Mouse (Mus musculus) forebrain, embryonic 10.5 days (tissue): ENCODE results near the gene Lsr. TPM values are rescaled to one million over a fixed set of nuclear protein-coding genes. Genes with fewer than 3 reads are reported as not detected.

Source experiments
- DNase-seq: peaks from one replicate; pipeline ENCODE4 v3.0.0-alpha.2; 2017; ENCODE audit warnings: low spot score; ENCODE audit errors: extremely low spot score
- H3K27ac ChIP-seq: fragments of 300-500 bp; sonication (generic); 2 replicates; pipeline ENCODE4 v1.5.1; 2016; ENCODE audit warnings: mild to moderate bottlenecking
- H3K27me3 ChIP-seq: fragments of 300-500 bp; sonication (generic); 2 replicates; pipeline ENCODE4 v1.6.1; 2016; ENCODE audit warnings: mild to moderate bottlenecking; ENCODE audit not compliant: poor library complexity, severe bottlenecking
- H3K36me3 ChIP-seq: fragments of 300-500 bp; sonication (generic); replicated peaks from 2 replicates; pipeline ENCODE4 v1.6.1; 2016; ENCODE audit warnings: mild to moderate bottlenecking, moderate library complexity
- H3K4me1 ChIP-seq: fragments of 300-500 bp; sonication (generic); 2 replicates; pipeline ENCODE4 v1.6.1; 2016
- H3K4me3 ChIP-seq: fragments of 300-500 bp; sonication (generic); 2 replicates; pipeline ENCODE4 v1.5.1; 2016; ENCODE audit warnings: mild to moderate bottlenecking, moderate library complexity
- H3K9me3 ChIP-seq: fragments of 300-500 bp; sonication (generic); 2 replicates; pipeline ENCODE4 v1.6.1; 2016; ENCODE audit warnings: mild to moderate bottlenecking, moderate library complexity
- WGBS: fragments of 180-500 bp; shearing (Covaris S2); methylation state at CpG from one replicate; pipeline ENCODE4 v1.1.7; 2016; 5-methylcytosine and 5-hydroxymethylcytosine counted together
- polyA plus RNA-seq: library from polyadenylated mRNA; unstranded; fragments of >200 nt; fragmentation: Nextera tagmentation; extraction: Ambion mirVana; gene quantifications from 2 replicates; pipeline ENCODE4 v1.2.1, GENCODE M21; 2016

Lsr gene
- 41.9 and 45.9 TPM in 2 replicates for polyA plus RNA-seq

GRCm38 (mm10) chr7:30973251-30973500, at the start of gene Lsr:
Gene Lsr, minus strand, starts transcription at chr7:30973464.
- Histone ChIP-seq H3K4me3 (peak within 1 kb of the TSS; percentile 67), H3K36me3 (peaks cover 33% of the 10 kb centered on the region), H3K9me3 (no peaks in the 10 kb centered on the region), H3K27ac (peak within 1 kb of the TSS; percentile 88), H3K4me1 (peaks cover 22% of the 10 kb centered on the region), H3K27me3 (peaks cover 23% of the 10 kb centered on the region)
- under 1% methylated on average over 19 of the region's 19 CpGs for WGBS
- peak; percentile 59 for DNase-seq

GRCm38 (mm10) chr7:31017104-31017901, 44.0 kb upstream of the Lsr start:
- Histone ChIP-seq H3K27me3 (no peaks in the 10 kb centered on the region), H3K27ac (no peak overlapping the region), H3K36me3 (no peaks in the 10 kb centered on the region), H3K4me3 (no peak overlapping the region), H3K4me1 (peaks cover 8% of the 10 kb centered on the region), H3K9me3 (no peaks in the 10 kb centered on the region)
- 84% methylated on average over 10 of the region's 10 CpGs for WGBS
- no peak for DNase-seq

DNA sequence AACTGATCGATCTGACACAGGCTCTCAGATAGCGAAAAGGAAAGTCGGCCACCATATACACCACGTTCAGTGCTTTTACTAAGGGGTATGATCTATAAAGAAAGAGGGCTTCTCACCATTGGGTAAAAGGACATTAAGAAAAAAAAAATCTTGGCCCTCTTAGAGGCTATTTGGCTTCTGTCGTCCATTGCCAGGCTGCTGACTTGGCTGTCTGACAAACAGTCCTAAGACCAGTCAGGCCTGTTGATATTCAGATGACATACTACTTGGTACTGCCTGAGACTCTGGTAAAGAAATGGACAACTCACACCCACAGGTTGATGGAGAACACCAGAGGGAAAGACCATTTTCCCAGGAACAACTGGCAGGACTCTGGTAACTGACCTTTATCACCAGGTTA, 39.7 kb upstream of the Lsr start:
- no peaks in the 10 kb centered on the region for H3K9me3 ChIP-seq

DNA sequence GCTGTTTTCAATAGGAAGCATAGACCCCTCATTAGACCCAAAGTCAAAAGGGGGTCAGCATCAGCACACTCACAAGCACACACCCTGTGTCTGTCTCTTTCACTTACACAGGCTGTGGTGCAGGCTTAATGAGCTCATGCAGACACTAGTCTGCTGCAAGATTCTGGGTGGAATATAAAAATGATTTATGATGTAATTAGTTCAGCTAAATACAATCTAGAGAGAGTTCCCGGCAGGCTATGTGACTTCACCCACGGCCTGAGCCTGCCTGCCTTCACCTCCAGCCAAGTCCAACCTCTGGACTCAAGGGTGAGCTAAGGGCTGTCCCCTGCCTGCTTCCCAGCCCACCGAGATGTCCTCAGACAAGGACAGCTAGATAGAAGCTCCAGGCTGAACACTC, 35.6 kb upstream of the Lsr start:
- Histone ChIP-seq H3K36me3 (no peaks in the 10 kb centered on the region), H3K4me3 (no peak overlapping the region), H3K27me3 (no peaks in the 10 kb centered on the region), H3K4me1 (no peaks in the 10 kb centered on the region), H3K27ac (no peak overlapping the region), H3K9me3 (no peaks in the 10 kb centered on the region)
- no peak for DNase-seq
- WGBS = 86% methylated on average over 3 of the region's 3 CpGs

More for the DNA sequence above, 39.7 kb upstream of the Lsr start:
- Histone ChIP-seq H3K4me3 (no peak overlapping the region), H3K36me3 (no peaks in the 10 kb centered on the region), H3K4me1 (peaks cover 8% of the 10 kb centered on the region), H3K27me3 (no peaks in the 10 kb centered on the region), H3K27ac (no peak overlapping the region)
- DNase-seq = no peak
- WGBS = 85% methylated on average over 5 of the region's 5 CpGs

DNA sequence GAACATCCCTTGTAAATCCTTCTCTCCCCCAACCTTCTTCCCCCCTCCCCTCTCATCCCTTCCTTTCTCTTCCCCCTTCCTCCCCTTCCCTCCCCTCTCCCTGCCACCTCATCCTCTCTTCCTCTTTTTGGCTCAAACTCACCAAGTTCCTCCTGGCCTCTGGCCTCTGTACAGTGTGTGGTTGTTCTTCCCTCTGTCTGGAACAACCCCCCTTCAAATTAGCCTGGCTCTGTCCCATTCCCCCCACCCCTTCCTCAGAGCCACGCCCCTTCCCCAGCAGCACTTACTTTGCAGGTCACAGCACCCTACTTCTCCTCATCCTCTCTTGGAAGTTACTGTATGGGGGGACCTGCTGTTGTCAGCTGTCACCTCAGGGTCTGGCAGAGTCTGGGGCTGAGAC, 34.9 kb upstream of the Lsr start:
- 60% methylated on average over 1 of the region's 1 CpGs for WGBS

DNA sequence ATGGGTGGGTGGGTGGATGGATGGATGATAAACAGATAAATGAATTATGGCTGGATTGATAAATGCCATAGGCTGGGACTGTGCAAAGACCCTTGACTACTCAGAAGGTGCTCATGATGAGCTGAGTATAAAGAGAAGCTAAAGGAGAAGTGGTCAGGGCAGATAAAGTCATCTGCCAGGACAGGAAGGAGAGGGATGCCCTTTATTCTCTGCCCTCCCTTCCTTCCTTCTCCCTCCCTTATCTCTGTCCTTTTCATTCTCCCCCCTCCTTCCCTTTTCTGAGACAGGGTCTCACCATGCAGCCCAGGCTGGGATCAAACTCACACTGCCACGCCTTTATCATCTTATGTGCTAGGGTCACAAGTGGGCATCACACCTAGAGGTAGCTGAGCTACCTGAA, 34.5 kb upstream of the Lsr start:
- no peak overlapping the region for H3K4me3 ChIP-seq
- H3K9me3 ChIP-seq = no peaks in the 10 kb centered on the region
- no peak overlapping the region for H3K27ac ChIP-seq
- no peaks in the 10 kb centered on the region for H3K4me1 ChIP-seq
- H3K27me3 ChIP-seq = no peaks in the 10 kb centered on the region
- 93% methylated on average over 1 of the region's 1 CpGs for WGBS
- DNase-seq = no peak
- H3K36me3 ChIP-seq = no peaks in the 10 kb centered on the region

More for the DNA sequence above, 34.9 kb upstream of the Lsr start:
- Histone ChIP-seq H3K27me3 (no peaks in the 10 kb centered on the region), H3K4me3 (no peak overlapping the region), H3K4me1 (no peaks in the 10 kb centered on the region), H3K36me3 (no peaks in the 10 kb centered on the region), H3K27ac (no peak overlapping the region), H3K9me3 (no peaks in the 10 kb centered on the region)
- no peak for DNase-seq

- H3K4me1 ChIP-seq = 0 out of 2 replicates have a peak, but pooled peaks cover 4% of the 10 kb centered on the region
- DNase-seq = no peak
- WGBS = 86% methylated on average over 8 of the region's 8 CpGs
- H3K9me3 ChIP-seq = no peaks in the 10 kb centered on the region
- no peaks in the 10 kb centered on the region for H3K36me3 ChIP-seq
- H3K4me3 ChIP-seq = no peak overlapping the region
- no peak overlapping the region for H3K27ac ChIP-seq
- H3K27me3 ChIP-seq = no peaks in the 10 kb centered on the region
Measured at GRCm38 (mm10) chr7:31002650-31003049, 29.4 kb upstream of the Lsr start.

- no peak for DNase-seq
- 0 out of 2 replicates have a peak, but pooled peaks cover 4% of the 10 kb centered on the region for H3K4me1 ChIP-seq
- no peaks in the 10 kb centered on the region for H3K27me3 ChIP-seq
- H3K9me3 ChIP-seq = peaks cover 9% of the 10 kb centered on the region
- H3K4me3 ChIP-seq = no peak overlapping the region
- WGBS = 78% methylated on average over 7 of the region's 7 CpGs
- no peaks in the 10 kb centered on the region for H3K36me3 ChIP-seq
- H3K27ac ChIP-seq = no peak overlapping the region
Measured at GRCm38 (mm10) chr7:31000505-31001020, 27.3 kb upstream of the Lsr start.

DNA sequence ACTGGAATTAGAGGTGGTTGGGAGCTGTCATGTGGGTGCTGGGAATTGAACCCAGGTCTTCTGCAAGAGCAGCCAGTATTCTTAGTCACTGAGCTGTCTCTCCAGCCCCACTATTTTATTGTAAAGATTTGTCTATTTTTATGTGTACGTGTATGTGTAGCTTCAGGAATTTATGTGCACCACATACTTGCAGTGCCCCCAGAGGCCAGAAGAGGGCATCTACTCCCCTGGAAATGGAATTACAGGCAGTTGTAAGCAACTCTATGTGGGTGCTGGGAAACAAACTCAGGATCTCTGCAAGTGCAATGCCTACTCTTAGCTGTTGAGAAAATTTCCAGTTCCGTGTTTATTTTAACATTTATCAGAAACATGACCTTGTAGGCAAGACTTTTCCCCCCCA, 23.2 kb upstream of the Lsr start:
- H3K27ac ChIP-seq = no peak overlapping the region
- peaks cover 9% of the 10 kb centered on the region for H3K9me3 ChIP-seq
- DNase-seq = no peak
- H3K27me3 ChIP-seq = no peaks in the 10 kb centered on the region
- 0 out of 2 replicates have a peak, but pooled peaks cover 4% of the 10 kb centered on the region for H3K4me1 ChIP-seq
- H3K36me3 ChIP-seq = no peaks in the 10 kb centered on the region
- 96% methylated on average over 2 of the region's 2 CpGs for WGBS
- H3K4me3 ChIP-seq = no peak overlapping the region

DNA sequence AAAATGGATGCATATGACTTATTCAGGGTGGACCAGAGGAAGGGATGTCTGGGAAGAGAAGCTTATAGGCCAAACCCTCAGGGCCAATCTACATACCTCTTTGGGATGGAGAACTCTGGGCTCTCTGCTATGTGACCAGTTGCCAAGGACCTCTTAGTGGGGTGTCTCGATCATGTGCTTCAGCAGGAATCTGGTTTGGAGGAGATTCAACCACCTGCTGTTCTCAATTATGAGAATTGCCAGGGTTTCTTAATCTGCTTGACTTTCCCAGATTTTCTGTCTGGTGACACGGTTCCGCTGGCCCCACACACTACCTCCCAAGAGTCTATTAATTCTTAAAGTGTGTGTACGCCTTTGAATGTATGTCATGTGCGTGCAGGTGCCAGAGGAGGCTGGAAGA, 20.7 kb upstream of the Lsr start:
- no peaks in the 10 kb centered on the region for H3K4me1 ChIP-seq
- peaks cover 9% of the 10 kb centered on the region for H3K9me3 ChIP-seq
- DNase-seq = no peak
- H3K27ac ChIP-seq = no peak overlapping the region
- no peaks in the 10 kb centered on the region for H3K36me3 ChIP-seq
- WGBS = 91% methylated on average over 5 of the region's 5 CpGs
- no peaks in the 10 kb centered on the region for H3K27me3 ChIP-seq
- H3K4me3 ChIP-seq = no peak overlapping the region

GRCm38 (mm10) chr7:30992148-30992547, 18.9 kb upstream of the Lsr start:
- 85% methylated on average over 5 of the region's 5 CpGs for WGBS
- no peak overlapping the region for H3K4me3 ChIP-seq
- H3K27me3 ChIP-seq = no peaks in the 10 kb centered on the region
- H3K27ac ChIP-seq = no peak overlapping the region
- H3K9me3 ChIP-seq = peaks cover 9% of the 10 kb centered on the region
- no peaks in the 10 kb centered on the region for H3K36me3 ChIP-seq
- DNase-seq = no peak
- H3K4me1 ChIP-seq = no peaks in the 10 kb centered on the region

- Histone ChIP-seq H3K36me3 (no peaks in the 10 kb centered on the region), H3K27ac (no peak overlapping the region), H3K4me1 (no peaks in the 10 kb centered on the region), H3K9me3 (no peaks in the 10 kb centered on the region), H3K27me3 (no peaks in the 10 kb centered on the region), H3K4me3 (no peak overlapping the region)
- no peak for DNase-seq
- 85% methylated on average over 4 of the region's 4 CpGs for WGBS
Measured at GRCm38 (mm10) chr7:30988519-30989162, 15.4 kb upstream of the Lsr start.

- no peak for DNase-seq
- 87% methylated on average over 9 of the region's 9 CpGs for WGBS
- Histone ChIP-seq H3K9me3 (no peaks in the 10 kb centered on the region), H3K27me3 (no peaks in the 10 kb centered on the region), H3K4me1 (no peaks in the 10 kb centered on the region), H3K4me3 (no peak overlapping the region), H3K36me3 (no peaks in the 10 kb centered on the region), H3K27ac (no peak overlapping the region)
Measured at GRCm38 (mm10) chr7:30985357-30985756, 12.1 kb upstream of the Lsr start.
